Mouse (Mus musculus) thymus, adult 2 months (tissue): ENCODE results near the gene Gas6.

Experiments
- CTCF ChIP-seq: fragments of 200-500 bp; IDR thresholded peaks from 2 replicates; pipeline ENCODE4 v1.5.1; 2012; ENCODE audit warnings: mild to moderate bottlenecking, control low read depth, low read length, moderate library complexity, borderline replicate concordance; ENCODE audit not compliant: control insufficient read depth, poor library complexity, insufficient read depth; ENCODE audit errors: extremely low read depth
- POLR2A ChIP-seq: fragments of 200-500 bp; IDR thresholded peaks from 2 replicates; pipeline ENCODE4 v1.6.1; 2012; ENCODE audit warnings: mild to moderate bottlenecking, low read length, control low read depth, moderate library complexity; ENCODE audit not compliant: control insufficient read depth, poor library complexity, insufficient read depth; ENCODE audit errors: extremely low read depth

DNA sequence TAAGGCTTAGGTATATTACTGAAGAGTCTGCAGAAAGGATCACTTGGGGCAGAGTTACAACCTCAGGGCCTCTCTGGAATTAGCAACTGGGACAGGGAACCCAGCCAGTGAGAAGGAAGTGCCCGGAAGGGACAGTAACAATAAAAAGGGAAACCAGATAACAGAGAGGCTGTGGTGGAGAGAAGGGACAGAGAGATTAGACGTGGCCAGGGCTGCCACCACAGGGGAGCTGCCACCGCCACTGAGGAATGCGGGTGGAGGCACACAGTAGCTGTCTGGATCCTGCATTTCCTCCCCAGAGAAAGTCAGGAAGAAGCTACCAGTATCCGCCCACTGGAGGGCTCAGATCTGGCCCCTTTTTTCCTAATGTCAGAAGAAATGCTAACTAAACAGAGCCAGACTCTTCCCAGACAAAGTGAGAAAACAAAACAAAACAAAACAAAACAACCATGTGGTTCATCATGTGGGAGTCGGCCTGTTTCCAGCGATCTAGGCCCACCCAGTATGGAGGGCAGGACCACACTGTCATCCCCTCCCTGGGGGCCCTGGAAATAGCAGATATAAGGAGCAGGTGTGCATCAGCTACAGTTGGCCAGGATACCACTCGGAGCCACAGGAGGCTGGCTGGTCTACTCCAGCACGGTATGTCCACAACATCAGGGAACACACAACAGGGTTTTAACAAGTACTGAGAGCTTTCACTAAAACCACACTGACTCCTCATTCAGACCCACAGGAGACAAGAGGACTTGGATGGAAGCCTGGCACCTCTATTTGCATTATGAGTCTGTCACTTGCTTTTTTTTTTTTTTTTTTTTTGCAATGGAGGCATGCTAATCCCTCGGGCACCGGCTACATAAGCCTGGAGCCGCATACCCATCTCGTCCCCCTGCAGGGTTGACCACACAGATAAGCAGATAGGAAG is 4.0 kb downstream of the Gas6 start:
- no peak for TF ChIP-seq CTCF
- no peak for TF ChIP-seq POLR2A
